Mouse (Mus musculus) heart, postnatal 0 days (tissue): Measurements from ENCODE around the gene C3.

Experiments
- CTCF ChIP-seq: IDR thresholded peaks from 2 replicates; pipeline ENCODE4 v1.5.1; 2016; ENCODE audit warnings: antibody characterized with exemption, control low read depth, low read depth
- EP300 ChIP-seq: IDR thresholded peaks from 2 replicates; pipeline ENCODE4 v1.6.1; 2016; ENCODE audit warnings: antibody characterized with exemption, low read depth

DNA sequence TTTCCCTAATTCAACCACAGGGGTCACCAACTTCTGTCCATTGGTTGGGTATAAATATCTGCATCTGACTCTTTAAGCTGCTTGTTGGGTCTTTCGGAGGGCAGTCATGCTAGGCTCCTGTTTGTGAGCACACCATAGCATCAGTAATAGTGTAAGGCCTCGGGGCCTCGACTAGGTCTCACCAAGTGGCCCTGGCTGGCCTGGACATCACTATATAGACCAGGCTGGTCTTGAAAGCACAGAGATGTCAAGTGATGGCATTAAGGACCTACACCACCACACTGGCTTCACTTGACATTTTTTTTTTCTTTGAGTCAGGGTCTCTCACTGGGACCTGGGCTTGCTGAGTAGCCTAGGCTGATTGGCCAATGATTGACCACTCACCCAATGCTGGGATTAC, 30.3 kb upstream of the C3 start:
- TF ChIP-seq CTCF, result no peak
- TF ChIP-seq EP300, result no peak
